ENCODE assay signal across 27 mouse cellular contexts in genomic region chr10:40673297-40673665, GRCm38 (mm10). TPM values are rescaled to one million over a fixed set of nuclear protein-coding genes. Genes with fewer than 3 reads are reported as not detected.
DNase-seq lines count a peak whose midpoint lies in the region; ATAC-seq and TF ChIP-seq lines count a peak whose summit lies in the region.
"Had no signal": no experiment of that assay in that cellular context is flagged by ENCODE, and none has a peak within 500 bp of the region (broad histone marks: within the 10 kb centered on the region; RNA-seq: fewer than 3 reads in every experiment).

No protein-coding gene starts in this region.

- H3K9me3 ChIP-seq in midbrain, embryonic 15.5 days: no peaks in the 10 kb centered on the region
- no peaks in the 10 kb centered on the region for H3K9me3 ChIP-seq in midbrain, embryonic 14.5 days (ENCODE audit: control insufficient read depth, low read length)
- H3K9me3 ChIP-seq in hindbrain, embryonic 11.5 days (ENCODE audit: control insufficient read depth, low read length): no peaks in the 10 kb centered on the region
- H3K9me3 ChIP-seq in hindbrain, embryonic 14.5 days (ENCODE audit: control insufficient read depth, low read length): no peaks in the 10 kb centered on the region
- H3K9me3 ChIP-seq in neural tube, embryonic 14.5 days (ENCODE audit: control insufficient read depth, low read length): no peaks in the 10 kb centered on the region
- H3K9me3 ChIP-seq: embryonic facial prominence, embryonic 12.5 days; hindbrain, embryonic 15.5 days; limb, embryonic 15.5 days; liver, embryonic 15.5 days; midbrain, embryonic 12.5 days; stomach, embryonic 15.5 days had no signal

- intact Hi-C loops in gastrocnemius, adult 2 months (cut with DNase I): no loop called here

- no peaks in the 10 kb centered on the region for H3K36me3 ChIP-seq in midbrain, embryonic 15.5 days (replicated peaks)
- no peaks in the 10 kb centered on the region for H3K36me3 ChIP-seq in midbrain, embryonic 14.5 days (ENCODE audit: control insufficient read depth, insufficient read depth, low read length)
- H3K36me3 ChIP-seq in hindbrain, embryonic 11.5 days (ENCODE audit: control insufficient read depth, insufficient read depth, low read length): no peaks in the 10 kb centered on the region
- no peaks in the 10 kb centered on the region for H3K36me3 ChIP-seq in hindbrain, embryonic 14.5 days (replicated peaks; ENCODE audit: control insufficient read depth, insufficient read depth)
- no peaks in the 10 kb centered on the region for H3K36me3 ChIP-seq in neural tube, embryonic 14.5 days (ENCODE audit: control insufficient read depth, insufficient read depth, low read length)
- H3K36me3 ChIP-seq: embryonic facial prominence, embryonic 12.5 days; heart, embryonic 12.5 days; hindbrain, embryonic 15.5 days; limb, embryonic 15.5 days; liver, embryonic 15.5 days; midbrain, embryonic 12.5 days; stomach, embryonic 15.5 days had no signal

- H3K27ac ChIP-seq in midbrain, embryonic 15.5 days: no peak overlapping the region
- H3K27ac ChIP-seq in midbrain, embryonic 14.5 days (replicated peaks; ENCODE audit: low read depth, low read length): no peak overlapping the region; the same call in 1 of the 2 replicates
- no peak overlapping the region for H3K27ac ChIP-seq in hindbrain, embryonic 11.5 days (ENCODE audit: low read depth, low read length)
- no peak overlapping the region for H3K27ac ChIP-seq in hindbrain, embryonic 14.5 days
- H3K27ac ChIP-seq in neural tube, embryonic 14.5 days (ENCODE audit: low read depth, low read length): 0 out of 2 replicates have a peak overlapping the region, but pooled peaks have one; percentile 2
- no peak overlapping the region for H3K27ac ChIP-seq in gastrocnemius, adult 2 months
- H3K27ac ChIP-seq: embryonic facial prominence, embryonic 12.5 days; hindbrain, embryonic 15.5 days; left cerebral cortex, adult 2 months; limb, embryonic 15.5 days; liver, embryonic 15.5 days; macrophage; midbrain, embryonic 12.5 days; stomach, embryonic 15.5 days had no signal

- ATAC-seq in midbrain, embryonic 15.5 days (replicated peaks): peak; percentile 24; the same call in 1 of the 2 replicates
- ATAC-seq in midbrain, embryonic 14.5 days (ENCODE audit: low FRiP score, low TSS enrichment): no peak; the same call in 1 of the 2 replicates
- peak; percentile 57 for ATAC-seq in hindbrain, embryonic 11.5 days (ENCODE audit: low FRiP score)
- 0 out of 2 replicates have a peak, but pooled peaks have one; percentile 11 for ATAC-seq in hindbrain, embryonic 14.5 days (ENCODE audit: low FRiP score)
- ATAC-seq in neural tube, embryonic 14.5 days (ENCODE audit: low read depth): no peak

- H3K4me2 ChIP-seq in midbrain, embryonic 15.5 days: no peak overlapping the region
- H3K4me2 ChIP-seq in midbrain, embryonic 14.5 days (ENCODE audit: low read length): no peak overlapping the region
- H3K4me2 ChIP-seq in hindbrain, embryonic 11.5 days (replicated peaks; ENCODE audit: low read depth, low read length): no peak overlapping the region
- no peak overlapping the region for H3K4me2 ChIP-seq in hindbrain, embryonic 14.5 days (replicated peaks)
- H3K4me2 ChIP-seq in neural tube, embryonic 14.5 days (ENCODE audit: low read depth, low read length): no peak overlapping the region

- no peak for DNase-seq in midbrain, embryonic 14.5 days
- DNase-seq in hindbrain, embryonic 11.5 days (ENCODE audit: low spot score): no peak
- no peak for DNase-seq in hindbrain, embryonic 14.5 days (ENCODE audit: low spot score)
- DNase-seq in adrenal gland, postnatal 25 days: no peak
- DNase-seq in gastrocnemius, adult 2 months: no peak
- DNase-seq: adrenal gland, adult 2 months; cerebellum, adult 11-12 months; cerebellum, postnatal 10 days; gastrocnemius, postnatal 10 days; heart, postnatal 10 days; kidney, adult 18-20 months; kidney, postnatal 4 days; right cerebral cortex, adult 18-20 months had no signal

- H3K27me3 ChIP-seq in midbrain, embryonic 15.5 days (replicated peaks): no peaks in the 10 kb centered on the region
- H3K27me3 ChIP-seq in midbrain, embryonic 14.5 days (ENCODE audit: control insufficient read depth, insufficient read depth, low read length): no peaks in the 10 kb centered on the region
- H3K27me3 ChIP-seq in hindbrain, embryonic 11.5 days (ENCODE audit: control insufficient read depth, insufficient read depth, low read length): no peaks in the 10 kb centered on the region
- H3K27me3 ChIP-seq in hindbrain, embryonic 14.5 days (ENCODE audit: control insufficient read depth, insufficient read depth, low read length): no peaks in the 10 kb centered on the region
- no peaks in the 10 kb centered on the region for H3K27me3 ChIP-seq in neural tube, embryonic 14.5 days (ENCODE audit: control insufficient read depth, insufficient read depth, low read length)
- H3K27me3 ChIP-seq: embryonic facial prominence, embryonic 12.5 days; heart, embryonic 12.5 days; hindbrain, embryonic 15.5 days; limb, embryonic 15.5 days; midbrain, embryonic 12.5 days; stomach, embryonic 15.5 days had no signal

- no peak overlapping the region for H3K4me3 ChIP-seq in midbrain, embryonic 15.5 days
- H3K4me3 ChIP-seq in midbrain, embryonic 14.5 days (replicated peaks; ENCODE audit: low read depth, low read length): no peak overlapping the region
- no peak overlapping the region for H3K4me3 ChIP-seq in hindbrain, embryonic 11.5 days (ENCODE audit: low read depth, low read length)
- no peak overlapping the region for H3K4me3 ChIP-seq in hindbrain, embryonic 14.5 days (replicated peaks; ENCODE audit: low read length)
- H3K4me3 ChIP-seq in neural tube, embryonic 14.5 days (ENCODE audit: low read depth, low read length): no peak overlapping the region
- H3K4me3 ChIP-seq in gastrocnemius, adult 2 months: no peak overlapping the region
- H3K4me3 ChIP-seq: left cerebral cortex, adult 2 months; liver, embryonic 15.5 days; midbrain, embryonic 12.5 days had no signal

- TF ChIP-seq CTCF in gastrocnemius, adult 2 months (IDR thresholded peaks at IDR 0.05): no peak

- peaks cover 18% of the 10 kb centered on the region; the same call in 1 of the 2 replicates for H3K4me1 ChIP-seq in midbrain, embryonic 15.5 days
- H3K4me1 ChIP-seq in midbrain, embryonic 14.5 days (ENCODE audit: control insufficient read depth, insufficient read depth, low read length): peaks cover 14% of the 10 kb centered on the region
- H3K4me1 ChIP-seq in hindbrain, embryonic 11.5 days (replicated peaks; ENCODE audit: control insufficient read depth, insufficient read depth, low read length): peaks cover 2% of the 10 kb centered on the region; the same call in 1 of the 2 replicates
- peaks cover 20% of the 10 kb centered on the region for H3K4me1 ChIP-seq in hindbrain, embryonic 14.5 days (replicated peaks; ENCODE audit: control insufficient read depth, insufficient read depth, low read length)
- peaks cover 11% of the 10 kb centered on the region for H3K4me1 ChIP-seq in neural tube, embryonic 14.5 days (ENCODE audit: control insufficient read depth, insufficient read depth, low read length)
- H3K4me1 ChIP-seq: embryonic facial prominence, embryonic 12.5 days; liver, embryonic 15.5 days; stomach, embryonic 15.5 days had no signal

- no peak overlapping the region for H3K9ac ChIP-seq in midbrain, embryonic 15.5 days
- H3K9ac ChIP-seq in midbrain, embryonic 14.5 days (replicated peaks; ENCODE audit: low read length): no peak overlapping the region
- H3K9ac ChIP-seq in hindbrain, embryonic 11.5 days (ENCODE audit: low read depth, low read length): no peak overlapping the region
- H3K9ac ChIP-seq in hindbrain, embryonic 14.5 days: no peak overlapping the region
- no peak overlapping the region for H3K9ac ChIP-seq in neural tube, embryonic 14.5 days (replicated peaks; ENCODE audit: low read depth, low read length)
- H3K9ac ChIP-seq: heart, embryonic 12.5 days; hindbrain, embryonic 15.5 days; limb, embryonic 15.5 days; liver, embryonic 15.5 days; midbrain, embryonic 12.5 days; stomach, embryonic 15.5 days had no signal

- WGBS in midbrain, embryonic 15.5 days: 50% methylated on average over 7 of the region's 7 CpGs
- WGBS in midbrain, embryonic 14.5 days: 52% methylated on average over 7 of the region's 7 CpGs
- WGBS in hindbrain, embryonic 11.5 days: 53% methylated on average over 7 of the region's 7 CpGs
- WGBS in hindbrain, embryonic 14.5 days: 46% methylated on average over 7 of the region's 7 CpGs
- whole genome bisulfite sequencing in neural tube, embryonic 14.5 days: 50% methylated on average over 7 of the region's 7 CpGs

RNA-seq across cellular contexts. Expression of gene Mettl24, which starts 9.8 kb away (rescaled TPM):
- 0.47 and 0.71 TPM in 2 replicates for polyA plus RNA-seq in midbrain, embryonic 15.5 days (2015; fragmentation: Nextera tagmentation; extraction: Ambion mirVana)
- polyA plus RNA-seq in midbrain, embryonic 14.5 days (2014; fragmentation: Nextera tagmentation; extraction: Ambion mirVana): 0.41 and 0.57 TPM in 2 replicates
- 0.97 and 1.2 TPM in 2 replicates for polyA plus RNA-seq in hindbrain, embryonic 11.5 days (2014; fragmentation: Nextera tagmentation; extraction: Ambion mirVana)
- polyA plus RNA-seq in hindbrain, embryonic 14.5 days (2014; fragmentation: Nextera tagmentation; extraction: Ambion mirVana): 0.33 and 0.76 TPM in 2 replicates
- 0.83 and 1.1 TPM in 2 replicates for polyA plus RNA-seq in neural tube, embryonic 14.5 days (2014; fragmentation: Nextera tagmentation; extraction: Ambion mirVana)
- 6.1 and 8.4 TPM in 2 replicates for total RNA-seq in adrenal gland, postnatal 25 days (2021)
- total RNA-seq in gastrocnemius, adult 2 months (2021): under 1 TPM; 0.31 to 0.86 TPM
- total RNA-seq: MEL had no signal
- polyA plus RNA-seq: macrophage had no signal

RNA-seq across cellular contexts. Expression of gene Ddo, which starts 43.5 kb away (rescaled TPM):
- polyA plus RNA-seq in midbrain, embryonic 15.5 days (2015; fragmentation: Nextera tagmentation; extraction: Ambion mirVana): 0.82 and 0.98 TPM in 2 replicates
- polyA plus RNA-seq in midbrain, embryonic 14.5 days (2014; fragmentation: Nextera tagmentation; extraction: Ambion mirVana): 0.45 and 0.57 TPM in 2 replicates
- 0.17 and 0.57 TPM in 2 replicates for polyA plus RNA-seq in hindbrain, embryonic 11.5 days (2014; fragmentation: Nextera tagmentation; extraction: Ambion mirVana)
- 1.3 and 1.7 TPM in 2 replicates for polyA plus RNA-seq in hindbrain, embryonic 14.5 days (2014; fragmentation: Nextera tagmentation; extraction: Ambion mirVana)
- polyA plus RNA-seq in neural tube, embryonic 14.5 days (2014; fragmentation: Nextera tagmentation; extraction: Ambion mirVana): 0.53 and 1.0 TPM in 2 replicates
- 10.6 and 10.8 TPM in 2 replicates for total RNA-seq in adrenal gland, postnatal 25 days (2021)
- total RNA-seq in gastrocnemius, adult 2 months (2021): 10 to 100 TPM; 21.5 to 36.9 TPM
- total RNA-seq: granulocyte monocyte progenitor cell, adult 5-6 weeks; MEL had no signal
- polyA plus RNA-seq: C2C12, macrophage had no signal

Comparison
In these comparisons a context has a peak if more than half of its experiments do, and no peak if none do; other contexts are left out.
1. ATAC-seq: peak in midbrain, embryonic 15.5 days (single experiment), hindbrain, embryonic 11.5 days (single experiment) and hindbrain, embryonic 14.5 days (single experiment); none in midbrain, embryonic 14.5 days (single experiment) and neural tube, embryonic 14.5 days (single experiment).